In the genomic region with DNA sequence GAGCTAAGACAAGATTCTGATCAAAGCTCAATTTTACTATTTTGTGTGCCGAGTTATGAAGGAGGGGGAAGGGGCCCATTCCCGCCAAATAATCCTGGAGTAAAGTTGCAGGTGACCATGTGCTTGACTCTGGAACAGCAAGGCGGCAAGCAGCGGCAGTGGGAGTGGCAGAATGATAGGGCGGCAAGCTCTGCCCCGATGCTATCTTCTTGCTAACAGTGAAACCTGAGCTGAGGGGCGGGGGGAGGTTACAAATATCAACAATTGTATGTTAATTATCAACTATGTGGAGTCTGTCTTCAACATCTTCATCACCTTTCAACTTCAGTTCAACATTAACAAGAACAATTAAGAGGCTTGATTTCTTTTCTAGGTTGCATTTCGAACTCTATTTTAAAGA, we compare ENCODE assay signal across 26 mouse cellular contexts.
"Had no signal": no experiment of that assay in that cellular context is flagged by ENCODE, and none has a peak within 500 bp of the region (broad histone marks: within the 10 kb centered on the region; RNA-seq: fewer than 3 reads in every experiment).

No protein-coding gene starts in this region.

- H3K27me3 ChIP-seq: limb, embryonic 13.5 days; liver, embryonic 12.5 days; liver, embryonic 15.5 days; lung, embryonic 15.5 days; megakaryocyte, embryonic 14.5 days; midbrain, embryonic 13.5 days; neural tube, embryonic 13.5 days; stomach, embryonic 15.5 days had no signal

- H3K4me3 ChIP-seq: layer of hippocampus, adult 2 months; limb, embryonic 10.5 days; limb, embryonic 13.5 days; liver, embryonic 12.5 days; liver, embryonic 15.5 days; lung, embryonic 15.5 days; megakaryocyte, embryonic 14.5 days; midbrain, embryonic 10.5 days; midbrain, embryonic 13.5 days; myocyte; neural tube, embryonic 13.5 days; stomach, embryonic 15.5 days had no signal

- H3K4me1 ChIP-seq: limb, embryonic 10.5 days; limb, embryonic 13.5 days; liver, embryonic 12.5 days; liver, embryonic 15.5 days; lung, embryonic 15.5 days; megakaryocyte, embryonic 14.5 days; midbrain, embryonic 10.5 days; midbrain, embryonic 13.5 days; neural tube, embryonic 13.5 days; stomach, embryonic 15.5 days had no signal

- H3K9me3 ChIP-seq: limb, embryonic 10.5 days; liver, embryonic 15.5 days; lung, embryonic 15.5 days; megakaryocyte, embryonic 14.5 days; neural tube, embryonic 13.5 days had no signal

- H3K4me2 ChIP-seq: limb, embryonic 13.5 days; liver, embryonic 12.5 days; liver, embryonic 15.5 days; lung, embryonic 15.5 days; midbrain, embryonic 13.5 days; neural tube, embryonic 13.5 days; stomach, embryonic 15.5 days had no signal

- H3K27ac ChIP-seq: hindbrain, postnatal 0 days; layer of hippocampus, adult 2 months; limb, embryonic 10.5 days; limb, embryonic 13.5 days; liver, embryonic 12.5 days; liver, embryonic 15.5 days; lung, embryonic 15.5 days; midbrain, embryonic 10.5 days; midbrain, embryonic 13.5 days; neural tube, embryonic 13.5 days; stomach, embryonic 15.5 days had no signal

- H3K36me3 ChIP-seq: limb, embryonic 10.5 days; limb, embryonic 13.5 days; liver, embryonic 12.5 days; liver, embryonic 15.5 days; lung, embryonic 15.5 days; midbrain, embryonic 10.5 days; midbrain, embryonic 13.5 days; neural tube, embryonic 13.5 days; stomach, embryonic 15.5 days had no signal

- DNase-seq: liver; lung, adult 18-20 months; lung, postnatal 10 days; lung, postnatal 36 days; retina, postnatal 1 day; right cerebral cortex, postnatal 25 days; spleen, adult 18-20 months; thymus, adult 18-20 months; thymus, postnatal 14 days; thymus, postnatal 4 days had no signal

- ATAC-seq: hindbrain, postnatal 0 days; inflammation-experienced regulatory T-cells, adult 6 months; intestine, embryonic 16.5 days; liver, embryonic 12.5 days; midbrain, embryonic 13.5 days; midbrain, embryonic 16.5 days had no signal

- H3K9ac ChIP-seq: limb, embryonic 13.5 days; liver, embryonic 12.5 days; liver, embryonic 15.5 days; lung, embryonic 15.5 days; midbrain, embryonic 13.5 days; neural tube, embryonic 13.5 days; stomach, embryonic 15.5 days had no signal
